22 mouse cellular contexts compared by ENCODE assay signal in genomic region chr5:136704151-136704550, GRCm38 (mm10). TPM values are rescaled to one million over a fixed set of nuclear protein-coding genes. Genes with fewer than 3 reads are reported as not detected.
DNase-seq lines count a peak whose midpoint lies in the region; ATAC-seq lines count a peak whose summit lies in the region.
"Had no signal": no experiment of that assay in that cellular context is flagged by ENCODE, and none has a peak within 500 bp of the region (broad histone marks: within the 10 kb centered on the region; RNA-seq: fewer than 3 reads in every experiment).

No protein-coding gene starts in this region.

- 48% methylated on average over 8 of the region's 8 CpGs for WGBS in limb, embryonic 15.5 days
- 57% methylated on average over 8 of the region's 8 CpGs for WGBS in limb, embryonic 10.5 days
- 46% methylated on average over 8 of the region's 8 CpGs for WGBS in embryonic facial prominence, embryonic 14.5 days

- peak; percentile 2 for DNase-seq in cerebellum, adult 8-10 months
- no peak for DNase-seq in cerebellum, postnatal 4 days (ENCODE audit: low spot score in 2 of 2)
- no peak for DNase-seq in limb, embryonic 10.5 days (ENCODE audit: low spot score)
- DNase-seq in embryonic facial prominence, embryonic 14.5 days (ENCODE audit: low spot score), result peak; percentile 51
- peak; percentile 70 to 77 for DNase-seq in kidney, postnatal 4 days
- no peak for DNase-seq in adrenal gland, adult 8-10 months

- H3K9ac ChIP-seq in limb, embryonic 15.5 days, result no peak overlapping the region
- no peak overlapping the region for H3K9ac ChIP-seq in embryonic facial prominence, embryonic 14.5 days (ENCODE audit: low read depth, low read length)
- H3K9ac ChIP-seq: heart, embryonic 12.5 days; limb, embryonic 13.5 days; liver, embryonic 13.5 days; lung, embryonic 14.5 days; midbrain, embryonic 12.5 days; neural tube, embryonic 15.5 days had no signal

- no peak for ATAC-seq in limb, embryonic 15.5 days (ENCODE audit: insufficient number of reproducible peaks, low FRiP score, low TSS enrichment, low read depth)
- no peak for ATAC-seq in embryonic facial prominence, embryonic 14.5 days (ENCODE audit: low read depth)
- ATAC-seq: activated CD4-positive, CD25-positive, alpha-beta regulatory T cell, adult 4 months; forebrain, embryonic 16.5 days; hindbrain, postnatal 0 days had no signal

- H3K27ac ChIP-seq in limb, embryonic 15.5 days, result peak overlapping the region; percentile 30; the same call in 1 of the 2 replicates
- no peak overlapping the region for H3K27ac ChIP-seq in limb, embryonic 10.5 days
- H3K27ac ChIP-seq in embryonic facial prominence, embryonic 14.5 days (replicated peaks; ENCODE audit: low read depth, low read length), result no peak overlapping the region
- H3K27ac ChIP-seq: hindbrain, postnatal 0 days; limb, embryonic 13.5 days; liver, embryonic 13.5 days; midbrain, embryonic 12.5 days; neural tube, embryonic 15.5 days had no signal

- no peak overlapping the region for H3K4me2 ChIP-seq in limb, embryonic 15.5 days
- no peak overlapping the region for H3K4me2 ChIP-seq in embryonic facial prominence, embryonic 14.5 days (ENCODE audit: low read depth, low read length)
- H3K4me2 ChIP-seq: heart, embryonic 12.5 days; limb, embryonic 13.5 days; liver, embryonic 13.5 days; lung, embryonic 14.5 days; midbrain, embryonic 12.5 days; neural tube, embryonic 15.5 days had no signal

- peaks cover 10% of the 10 kb centered on the region for H3K4me1 ChIP-seq in limb, embryonic 15.5 days
- peaks cover 15% of the 10 kb centered on the region for H3K4me1 ChIP-seq in limb, embryonic 10.5 days
- H3K4me1 ChIP-seq in embryonic facial prominence, embryonic 14.5 days (ENCODE audit: control insufficient read depth, insufficient read depth, low read length), result no peaks in the 10 kb centered on the region
- H3K4me1 ChIP-seq: liver, embryonic 13.5 days; midbrain, embryonic 12.5 days; neural tube, embryonic 15.5 days had no signal

- no peaks in the 10 kb centered on the region for H3K36me3 ChIP-seq in limb, embryonic 15.5 days
- H3K36me3 ChIP-seq in limb, embryonic 10.5 days, result no peaks in the 10 kb centered on the region
- no peaks in the 10 kb centered on the region for H3K36me3 ChIP-seq in embryonic facial prominence, embryonic 14.5 days (ENCODE audit: control insufficient read depth, insufficient read depth, low read length)
- H3K36me3 ChIP-seq: heart, embryonic 12.5 days; limb, embryonic 13.5 days; liver, embryonic 13.5 days; midbrain, embryonic 12.5 days; neural tube, embryonic 15.5 days had no signal

- no peak overlapping the region for H3K4me3 ChIP-seq in limb, embryonic 15.5 days
- H3K4me3 ChIP-seq in limb, embryonic 10.5 days, result no peak overlapping the region
- no peak overlapping the region for H3K4me3 ChIP-seq in embryonic facial prominence, embryonic 14.5 days (ENCODE audit: low read depth, low read length)
- H3K4me3 ChIP-seq: heart, embryonic 12.5 days; limb, embryonic 13.5 days; liver, embryonic 13.5 days; midbrain, embryonic 12.5 days; neural tube, embryonic 15.5 days had no signal

- peaks cover 2% of the 10 kb centered on the region; the same call in 1 of the 2 replicates for H3K27me3 ChIP-seq in limb, embryonic 15.5 days
- H3K27me3 ChIP-seq in limb, embryonic 10.5 days (ENCODE audit: low read depth, poor library complexity, severe bottlenecking), result peaks cover 15% of the 10 kb centered on the region; the same call in 1 of the 2 replicates
- no peaks in the 10 kb centered on the region for H3K27me3 ChIP-seq in embryonic facial prominence, embryonic 14.5 days (replicated peaks; ENCODE audit: control insufficient read depth, insufficient read depth, low read length)

- H3K9me3 ChIP-seq in limb, embryonic 15.5 days, result no peaks in the 10 kb centered on the region
- no peaks in the 10 kb centered on the region for H3K9me3 ChIP-seq in limb, embryonic 10.5 days (replicated peaks)
- 0 out of 2 replicates have a peak, but pooled peaks cover 6% of the 10 kb centered on the region for H3K9me3 ChIP-seq in embryonic facial prominence, embryonic 14.5 days (ENCODE audit: control insufficient read depth, low read length)
- H3K9me3 ChIP-seq: limb, embryonic 13.5 days; neural tube, embryonic 15.5 days had no signal

RNA-seq across cellular contexts. Expression of gene Myl10, which starts 11.2 kb away (rescaled TPM):
- polyA plus RNA-seq in limb, embryonic 15.5 days (2015; fragmentation: Nextera tagmentation; extraction: Ambion mirVana), result 0.52 TPM in 1 of 2 replicates, not detected in the other
- polyA plus RNA-seq in limb, embryonic 10.5 days (2016; fragmentation: Nextera tagmentation; extraction: Ambion mirVana), result not detected in 2 replicates
- not detected in 2 replicates for polyA plus RNA-seq in embryonic facial prominence, embryonic 14.5 days (2014; fragmentation: Nextera tagmentation; extraction: Ambion mirVana)
- not detected for total RNA-seq in adrenal gland, adult 8-10 months (2022)
- total RNA-seq: adrenal gland, postnatal 10 days; heart, postnatal 14 days; hindbrain, postnatal 0 days; left cerebral cortex, postnatal 14 days; megakaryocyte, adult 5-6 weeks had no signal
- polyA plus RNA-seq: forebrain, embryonic 16.5 days; heart, embryonic 12.5 days; hindbrain, embryonic 11.5 days; hindbrain, postnatal 0 days; intestine, postnatal 0 days; limb, embryonic 13.5 days; liver, embryonic 13.5 days; lung, embryonic 14.5 days; midbrain, embryonic 12.5 days; neural tube, embryonic 15.5 days had no signal

Comparison
In these comparisons a context has a peak if more than half of its experiments do, and no peak if none do; other contexts are left out.
1. DNase-seq: peak in cerebellum, adult 8-10 months (single experiment), embryonic facial prominence, embryonic 14.5 days (single experiment) and kidney, postnatal 4 days (2 of 2); none in cerebellum, postnatal 4 days (0 of 2), limb, embryonic 10.5 days (single experiment) and adrenal gland, adult 8-10 months (single experiment).